Mouse (Mus musculus) cerebellum, postnatal 10 days (tissue): ENCODE data around the gene Gm14434.
"Not testable (repeated sequence)": the region's sequence is repeated elsewhere in the genome, so short reads cannot be mapped to it uniquely, and the experiment has no call there.

Experiments used
- DNase-seq, 2 experiments: peaks; one replicate each; pipeline ENCODE4 v3.0.0; 2021; ENCODE audit warnings: mixed read lengths in 2 of 2

The Gm14434 gene

GRCm38 (mm10) chr2:176486683-176487082 is at the start of gene Gm14434:
TSS of gene Gm14434 (minus strand) at chr2:176486783.
- DNase-seq, result not testable (repeated sequence)

- DNase-seq, result not testable (repeated sequence)
Measured at GRCm38 (mm10) chr2:176520756-176521155, 34.2 kb upstream of the Gm14434 start, which contains the start of gene Zfp967. TSS of gene Zfp967 (plus strand) at chr2:176521056.

- DNase-seq, result not testable (repeated sequence)
Measured at GRCm38 (mm10) chr2:176423294-176423693, 63.3 kb downstream of the Gm14434 start, which contains the start of gene Gm14435. TSS of gene Gm14435 (plus strand) at chr2:176423594.
